Comparison of ENCODE assay signal across 8 mouse cellular contexts in the genomic region with DNA sequence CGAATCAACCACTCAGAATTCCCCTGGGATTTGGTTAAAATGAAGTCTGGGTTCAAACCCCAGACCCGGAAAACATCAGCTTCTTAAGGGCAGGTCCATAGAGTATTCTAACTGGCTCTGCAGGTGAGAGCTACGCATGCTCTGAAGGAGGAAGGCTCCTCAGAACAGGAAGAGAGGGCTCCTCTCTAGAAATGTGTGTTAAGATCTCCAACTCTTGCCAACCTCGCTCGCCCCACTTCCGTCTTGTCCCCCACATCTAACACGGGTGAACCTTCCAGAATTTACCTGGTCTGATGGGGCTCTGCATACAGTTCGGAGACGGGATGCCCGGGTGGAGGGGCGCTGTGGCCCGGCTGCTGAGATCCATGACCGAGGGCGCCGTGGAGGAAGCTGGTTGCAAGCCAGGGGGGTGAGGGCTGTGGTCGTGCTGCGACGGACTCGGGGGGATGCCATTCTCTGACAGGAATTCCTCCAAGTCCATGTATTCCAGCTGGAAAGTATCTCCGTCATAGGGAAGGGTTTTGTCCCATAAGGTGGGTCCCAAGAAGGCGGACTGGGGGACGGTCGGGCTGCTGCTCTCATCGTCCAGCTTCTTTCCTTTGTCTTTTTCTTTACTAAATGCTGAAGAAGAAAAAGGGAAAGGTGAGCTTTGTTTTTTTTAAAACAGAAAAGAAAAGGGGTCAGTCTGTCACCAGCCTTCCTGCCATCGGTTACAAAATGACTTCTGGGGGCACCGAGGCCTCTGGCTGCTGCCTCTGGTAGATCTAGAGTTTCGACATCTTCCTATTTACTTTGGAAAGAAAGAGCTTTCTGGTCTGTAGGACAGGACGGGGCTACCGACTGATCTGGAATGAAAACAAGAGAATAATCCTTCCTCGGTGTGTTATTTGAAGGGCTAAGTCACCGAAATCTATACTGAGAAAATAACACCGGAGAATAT. TPM values are rescaled to one million over a fixed set of nuclear protein-coding genes. Genes with fewer than 3 reads are reported as not detected.
A peak's percentile ranks its signal among the peaks of the same experiment; 100 is the strongest.
DNase-seq lines count a peak whose midpoint lies in the region; ATAC-seq lines count a peak whose summit lies in the region.

No protein-coding gene starts in this region.

- H3K36me3 ChIP-seq in limb, embryonic 12.5 days: no peaks in the 10 kb centered on the region
- H3K36me3 ChIP-seq in limb, embryonic 10.5 days: no peaks in the 10 kb centered on the region
- H3K36me3 ChIP-seq in forebrain, embryonic 12.5 days (replicated peaks): no peaks in the 10 kb centered on the region
- no peaks in the 10 kb centered on the region for H3K36me3 ChIP-seq in liver, embryonic 12.5 days
- no peaks in the 10 kb centered on the region for H3K36me3 ChIP-seq in stomach, embryonic 16.5 days (ENCODE audit: control insufficient read depth, insufficient read depth, low read length)

- ATAC-seq in limb, embryonic 12.5 days (ENCODE audit: insufficient number of reproducible peaks, insufficient read depth, low FRiP score, low TSS enrichment, low read depth): no peak
- no peak for ATAC-seq in forebrain, embryonic 12.5 days (ENCODE audit: low FRiP score)
- no peak for ATAC-seq in liver, embryonic 12.5 days
- no peak for ATAC-seq in stomach, embryonic 16.5 days (ENCODE audit: insufficient read depth, low FRiP score)
- no peak for ATAC-seq in frontal cortex, adult (ENCODE audit: low TSS enrichment)

- no peak for DNase-seq in limb, embryonic 10.5 days (ENCODE audit: low spot score)
- DNase-seq in urinary bladder, adult 2 months (ENCODE audit: low spot score): no peak
- no peak for DNase-seq in cerebellum, postnatal 36 days

- peaks cover 83% of the 10 kb centered on the region for H3K27me3 ChIP-seq in limb, embryonic 12.5 days
- peaks cover 88% of the 10 kb centered on the region for H3K27me3 ChIP-seq in limb, embryonic 10.5 days (ENCODE audit: low read depth, poor library complexity, severe bottlenecking)
- H3K27me3 ChIP-seq in forebrain, embryonic 12.5 days: peaks cover 71% of the 10 kb centered on the region
- peaks cover 70% of the 10 kb centered on the region for H3K27me3 ChIP-seq in liver, embryonic 12.5 days (replicated peaks)
- peaks cover 9% of the 10 kb centered on the region for H3K27me3 ChIP-seq in stomach, embryonic 16.5 days (ENCODE audit: control insufficient read depth, insufficient read depth, low read length)

- no peaks in the 10 kb centered on the region for H3K9me3 ChIP-seq in limb, embryonic 12.5 days
- H3K9me3 ChIP-seq in limb, embryonic 10.5 days (replicated peaks): no peaks in the 10 kb centered on the region
- no peaks in the 10 kb centered on the region for H3K9me3 ChIP-seq in forebrain, embryonic 12.5 days
- H3K9me3 ChIP-seq in liver, embryonic 12.5 days (replicated peaks): no peaks in the 10 kb centered on the region
- no peaks in the 10 kb centered on the region for H3K9me3 ChIP-seq in stomach, embryonic 16.5 days (replicated peaks; ENCODE audit: control insufficient read depth, low read length)

- H3K4me2 ChIP-seq in limb, embryonic 12.5 days: 0 out of 2 replicates have a peak overlapping the region, but pooled peaks have one; percentile 86
- 0 out of 2 replicates have a peak overlapping the region, but pooled peaks have one; percentile 96 for H3K4me2 ChIP-seq in forebrain, embryonic 12.5 days
- H3K4me2 ChIP-seq in liver, embryonic 12.5 days: peak overlapping the region; percentile 70
- H3K4me2 ChIP-seq in stomach, embryonic 16.5 days (ENCODE audit: low read depth, low read length): 0 out of 2 replicates have a peak overlapping the region, but pooled peaks have one; percentile 97

- H3K27ac ChIP-seq in limb, embryonic 12.5 days: no peak overlapping the region
- H3K27ac ChIP-seq in limb, embryonic 10.5 days: no peak overlapping the region
- no peak overlapping the region for H3K27ac ChIP-seq in forebrain, embryonic 12.5 days
- H3K27ac ChIP-seq in liver, embryonic 12.5 days: peak overlapping the region; percentile 51
- H3K27ac ChIP-seq in stomach, embryonic 16.5 days (ENCODE audit: low read length): no peak overlapping the region

- no peak overlapping the region for H3K4me3 ChIP-seq in limb, embryonic 12.5 days (replicated peaks)
- no peak overlapping the region for H3K4me3 ChIP-seq in limb, embryonic 10.5 days
- 0 out of 2 replicates have a peak overlapping the region, but pooled peaks have one; percentile 49 for H3K4me3 ChIP-seq in forebrain, embryonic 12.5 days (replicated peaks)
- peak overlapping the region; percentile 52 for H3K4me3 ChIP-seq in liver, embryonic 12.5 days
- H3K4me3 ChIP-seq in stomach, embryonic 16.5 days (replicated peaks; ENCODE audit: low read length): peak overlapping the region; percentile 19; the same call in 1 of the 2 replicates

- H3K4me1 ChIP-seq in limb, embryonic 12.5 days (replicated peaks): peaks cover 14% of the 10 kb centered on the region
- H3K4me1 ChIP-seq in limb, embryonic 10.5 days: peaks cover 24% of the 10 kb centered on the region
- H3K4me1 ChIP-seq in forebrain, embryonic 12.5 days: peaks cover 27% of the 10 kb centered on the region
- H3K4me1 ChIP-seq in liver, embryonic 12.5 days: peaks cover 28% of the 10 kb centered on the region
- peaks cover 12% of the 10 kb centered on the region for H3K4me1 ChIP-seq in stomach, embryonic 16.5 days (ENCODE audit: control insufficient read depth, insufficient read depth, low read length)

- no peak overlapping the region for H3K9ac ChIP-seq in limb, embryonic 12.5 days (replicated peaks)
- H3K9ac ChIP-seq in forebrain, embryonic 12.5 days: no peak overlapping the region
- 0 out of 2 replicates have a peak overlapping the region, but pooled peaks have one; percentile 4 for H3K9ac ChIP-seq in liver, embryonic 12.5 days
- H3K9ac ChIP-seq in stomach, embryonic 16.5 days (ENCODE audit: low read length): no peak overlapping the region

- WGBS in limb, embryonic 12.5 days: 43% methylated on average over 32 of the region's 32 CpGs
- 46% methylated on average over 32 of the region's 32 CpGs for WGBS in limb, embryonic 10.5 days
- WGBS in forebrain, embryonic 12.5 days: 43% methylated on average over 32 of the region's 32 CpGs
- 32% methylated on average over 32 of the region's 32 CpGs for WGBS in liver, embryonic 12.5 days (ENCODE audit: insufficient replicate concordance)
- WGBS in stomach, embryonic 16.5 days: 58% methylated on average over 32 of the region's 32 CpGs

RNA-seq across cellular contexts. Expression of a gene that starts 2.9 kb away (rescaled TPM):
- 0.41 and 0.49 TPM in 2 replicates for polyA plus RNA-seq in limb, embryonic 12.5 days (2016; fragmentation: Nextera tagmentation; extraction: Ambion mirVana)
- polyA plus RNA-seq in limb, embryonic 10.5 days (2016; fragmentation: Nextera tagmentation; extraction: Ambion mirVana): 0.21 and 0.29 TPM in 2 replicates
- 2.2 and 3.3 TPM in 2 replicates for polyA plus RNA-seq in forebrain, embryonic 12.5 days (2016; fragmentation: Nextera tagmentation; extraction: Ambion mirVana)
- 5.0 and 7.0 TPM in 2 replicates for polyA plus RNA-seq in liver, embryonic 12.5 days (2016; fragmentation: Nextera tagmentation; extraction: Ambion mirVana)
- 2.2 and 2.3 TPM in 2 replicates for polyA plus RNA-seq in stomach, embryonic 16.5 days (2015; fragmentation: Nextera tagmentation; extraction: Ambion mirVana)
- 33.1 and 35.4 TPM in 2 replicates for polyA plus RNA-seq in urinary bladder, adult 2 months (2012; rRNA removed)

Comparison
In these comparisons a context has a peak if more than half of its experiments do, and no peak if none do; other contexts are left out.
1. H3K4me3 ChIP-seq: peak in forebrain, embryonic 12.5 days (single experiment), liver, embryonic 12.5 days (single experiment) and stomach, embryonic 16.5 days (single experiment); none in limb, embryonic 12.5 days (single experiment) and limb, embryonic 10.5 days (single experiment).
2. Peak in every context shown above with its lines, with median percentiles within 50 percentile points of each other: H3K4me2 ChIP-seq.